In genomic region chr2:119334964-119335525, GRCm38 (mm10) we compare ENCODE assay signal across 25 mouse cellular contexts. TPM values are rescaled to one million over a fixed set of nuclear protein-coding genes. Genes with fewer than 3 reads are reported as not detected.
DNase-seq lines count a peak whose midpoint lies in the region; ATAC-seq and TF ChIP-seq lines count a peak whose summit lies in the region.
"Had no signal": no experiment of that assay in that cellular context is flagged by ENCODE, and none has a peak within 500 bp of the region (broad histone marks: within the 10 kb centered on the region; RNA-seq: fewer than 3 reads in every experiment).

No protein-coding gene starts in this region.

- peak; percentile 5 to 12 for DNase-seq in cerebellum, postnatal 10 days
- DNase-seq in cerebellum, postnatal 4 days (ENCODE audit: low spot score in 2 of 2): no peak
- DNase-seq in kidney, adult 8-10 months: no peak
- DNase-seq in lung, postnatal 0 days (ENCODE audit: low spot score): no peak
- no peak for DNase-seq in lung, postnatal 4 days
- DNase-seq: adrenal gland, postnatal 14 days; cerebellum, adult 8-10 months; gastrocnemius, postnatal 14 days; kidney, adult 2 months; kidney, postnatal 36 days; layer of hippocampus, postnatal 36 days; lung, postnatal 14 days; right cerebral cortex, adult 18-20 months; right cerebral cortex, postnatal 4 days; thymus, postnatal 14 days had no signal

- H3K4me2 ChIP-seq in heart, embryonic 15.5 days: peak overlapping the region; percentile 46
- no peak overlapping the region for H3K4me2 ChIP-seq in heart, embryonic 11.5 days
- peak overlapping the region; percentile 1; the same call in 1 of the 2 replicates for H3K4me2 ChIP-seq in kidney, embryonic 16.5 days (replicated peaks; ENCODE audit: low read depth, low read length)
- 0 out of 2 replicates have a peak overlapping the region, but pooled peaks have one; percentile 17 for H3K4me2 ChIP-seq in lung, postnatal 0 days (replicated peaks; ENCODE audit: low read depth, low read length)
- H3K4me2 ChIP-seq: embryonic facial prominence, embryonic 15.5 days; hindbrain, embryonic 13.5 days; liver, embryonic 11.5 days had no signal

- 58% methylated on average over 7 of the region's 7 CpGs for WGBS in heart, embryonic 15.5 days
- 71% methylated on average over 7 of the region's 7 CpGs for WGBS in heart, embryonic 11.5 days (ENCODE audit: insufficient replicate concordance)
- 77% methylated on average over 7 of the region's 7 CpGs for WGBS in kidney, embryonic 16.5 days
- 77% methylated on average over 7 of the region's 7 CpGs for WGBS in lung, postnatal 0 days

- peaks cover 24% of the 10 kb centered on the region for H3K27me3 ChIP-seq in heart, embryonic 15.5 days
- peaks cover 27% of the 10 kb centered on the region for H3K27me3 ChIP-seq in heart, embryonic 11.5 days (ENCODE audit: control insufficient read depth, insufficient read depth, low read length)
- H3K27me3 ChIP-seq in kidney, embryonic 16.5 days (ENCODE audit: insufficient read depth, low read length): peaks cover 19% of the 10 kb centered on the region
- no peaks in the 10 kb centered on the region for H3K27me3 ChIP-seq in lung, postnatal 0 days (replicated peaks; ENCODE audit: insufficient read depth, low read length)

- TF ChIP-seq EP300 in lung, postnatal 0 days (IDR thresholded peaks at IDR 0.05): no peak

- H3K4me1 ChIP-seq in heart, embryonic 15.5 days (replicated peaks): peaks cover 18% of the 10 kb centered on the region
- peaks cover 6% of the 10 kb centered on the region for H3K4me1 ChIP-seq in heart, embryonic 11.5 days (ENCODE audit: control insufficient read depth, insufficient read depth, low read length)
- peaks cover 5% of the 10 kb centered on the region; the same call in 1 of the 2 replicates for H3K4me1 ChIP-seq in kidney, embryonic 16.5 days (ENCODE audit: insufficient read depth, low read length)
- H3K4me1 ChIP-seq in lung, postnatal 0 days (ENCODE audit: insufficient read depth, low read depth, low read length): peaks cover under 1% of the 10 kb centered on the region; the same call in 1 of the 2 replicates

- H3K9ac ChIP-seq in heart, embryonic 15.5 days: no peak overlapping the region
- no peak overlapping the region for H3K9ac ChIP-seq in heart, embryonic 11.5 days (ENCODE audit: low read depth, low read length)
- H3K9ac ChIP-seq in kidney, embryonic 16.5 days (replicated peaks; ENCODE audit: low read length): no peak overlapping the region
- no peak overlapping the region for H3K9ac ChIP-seq in lung, postnatal 0 days (replicated peaks; ENCODE audit: low read depth)
- H3K9ac ChIP-seq: embryonic facial prominence, embryonic 15.5 days; hindbrain, embryonic 13.5 days had no signal

- H3K4me3 ChIP-seq in heart, embryonic 15.5 days: peak overlapping the region; percentile 15
- H3K4me3 ChIP-seq in heart, embryonic 11.5 days (ENCODE audit: low read depth, low read length): no peak overlapping the region
- H3K4me3 ChIP-seq in kidney, embryonic 16.5 days (ENCODE audit: low read length): no peak overlapping the region
- no peak overlapping the region for H3K4me3 ChIP-seq in lung, postnatal 0 days (ENCODE audit: low read depth, low read length)
- H3K4me3 ChIP-seq: embryonic facial prominence, embryonic 15.5 days; hindbrain, embryonic 13.5 days; myocyte had no signal

- no peak for ATAC-seq in heart, embryonic 15.5 days (replicated peaks; ENCODE audit: insufficient number of reproducible peaks, insufficient read depth, low FRiP score, low read depth)
- no peak for ATAC-seq in heart, embryonic 11.5 days (replicated peaks; ENCODE audit: insufficient number of reproducible peaks, low FRiP score, low TSS enrichment)
- ATAC-seq in kidney, embryonic 16.5 days (ENCODE audit: low FRiP score, low TSS enrichment): no peak
- no peak for ATAC-seq in lung, postnatal 0 days
- ATAC-seq: CD4-positive, CD25-positive, alpha-beta regulatory T cell, adult 4 months; forebrain, embryonic 14.5 days; midbrain, embryonic 16.5 days had no signal

- H3K27ac ChIP-seq in heart, embryonic 15.5 days: 0 out of 2 replicates have a peak overlapping the region, but pooled peaks have one; percentile 40
- H3K27ac ChIP-seq in heart, embryonic 11.5 days (ENCODE audit: low read depth, low read length): no peak overlapping the region
- no peak overlapping the region for H3K27ac ChIP-seq in kidney, embryonic 16.5 days (ENCODE audit: low read length)
- H3K27ac ChIP-seq in lung, postnatal 0 days (ENCODE audit: low read length): no peak overlapping the region
- H3K27ac ChIP-seq: embryonic facial prominence, embryonic 15.5 days; hindbrain, embryonic 13.5 days had no signal

- no peaks in the 10 kb centered on the region for H3K9me3 ChIP-seq in heart, embryonic 15.5 days (replicated peaks)
- H3K9me3 ChIP-seq in heart, embryonic 11.5 days (replicated peaks; ENCODE audit: control insufficient read depth, low read length): no peaks in the 10 kb centered on the region
- H3K9me3 ChIP-seq in kidney, embryonic 16.5 days (ENCODE audit: low read length): no peaks in the 10 kb centered on the region
- no peaks in the 10 kb centered on the region for H3K9me3 ChIP-seq in lung, postnatal 0 days (ENCODE audit: low read length)
- H3K9me3 ChIP-seq: embryonic facial prominence, embryonic 15.5 days; hindbrain, embryonic 13.5 days had no signal

- no peaks in the 10 kb centered on the region for H3K36me3 ChIP-seq in heart, embryonic 15.5 days
- no peaks in the 10 kb centered on the region for H3K36me3 ChIP-seq in heart, embryonic 11.5 days (ENCODE audit: control insufficient read depth, insufficient read depth, low read length)
- no peaks in the 10 kb centered on the region for H3K36me3 ChIP-seq in kidney, embryonic 16.5 days (ENCODE audit: insufficient read depth, low read length)
- H3K36me3 ChIP-seq in lung, postnatal 0 days (ENCODE audit: insufficient read depth, low read length): no peaks in the 10 kb centered on the region
- H3K36me3 ChIP-seq: embryonic facial prominence, embryonic 15.5 days; hindbrain, embryonic 13.5 days had no signal

- TF ChIP-seq CTCF in lung, postnatal 0 days (IDR thresholded peaks at IDR 0.05): no peak

RNA-seq across cellular contexts. Expression of gene Dll4, which starts 9.5 kb away (rescaled TPM):
- 9.2 and 14.2 TPM in 2 replicates for polyA plus RNA-seq in heart, embryonic 15.5 days (2015; fragmentation: Nextera tagmentation; extraction: Ambion mirVana)
- 3.7 and 5.0 TPM in 2 replicates for polyA plus RNA-seq in heart, embryonic 11.5 days (2014; fragmentation: Nextera tagmentation; extraction: Ambion mirVana)
- polyA plus RNA-seq in kidney, embryonic 16.5 days (2015; fragmentation: Nextera tagmentation; extraction: Ambion mirVana): 12.9 and 13.5 TPM in 2 replicates
- polyA plus RNA-seq in lung, postnatal 0 days (2015; fragmentation: Nextera tagmentation; extraction: Ambion mirVana): 22.7 and 25.9 TPM in 2 replicates
- polyA plus RNA-seq: CD4-positive, CD25-positive, alpha-beta regulatory T cell, adult 4 months; myocyte had no signal

RNA-seq across cellular contexts. Expression of gene Chac1, which starts 16.0 kb away (rescaled TPM):
- polyA plus RNA-seq in heart, embryonic 15.5 days (2015; fragmentation: Nextera tagmentation; extraction: Ambion mirVana): 0.63 and 0.76 TPM in 2 replicates
- 0.35 and 0.74 TPM in 2 replicates for polyA plus RNA-seq in heart, embryonic 11.5 days (2014; fragmentation: Nextera tagmentation; extraction: Ambion mirVana)
- polyA plus RNA-seq in kidney, embryonic 16.5 days (2015; fragmentation: Nextera tagmentation; extraction: Ambion mirVana): 0.86 and 1.3 TPM in 2 replicates
- 1.5 and 1.8 TPM in 2 replicates for polyA plus RNA-seq in lung, postnatal 0 days (2015; fragmentation: Nextera tagmentation; extraction: Ambion mirVana)
- polyA plus RNA-seq: CD4-positive, CD25-positive, alpha-beta regulatory T cell, adult 4 months had no signal

RNA-seq across cellular contexts. Expression of gene Vps18, which starts 46.5 kb away (rescaled TPM):
- 10.3 and 14.7 TPM in 2 replicates for polyA plus RNA-seq in heart, embryonic 15.5 days (2015; fragmentation: Nextera tagmentation; extraction: Ambion mirVana)
- polyA plus RNA-seq in heart, embryonic 11.5 days (2014; fragmentation: Nextera tagmentation; extraction: Ambion mirVana): 6.9 and 8.7 TPM in 2 replicates
- 23.0 and 23.1 TPM in 2 replicates for polyA plus RNA-seq in kidney, embryonic 16.5 days (2015; fragmentation: Nextera tagmentation; extraction: Ambion mirVana)
- polyA plus RNA-seq in lung, postnatal 0 days (2015; fragmentation: Nextera tagmentation; extraction: Ambion mirVana): 11.1 and 11.4 TPM in 2 replicates

Comparison
In these comparisons a context has a peak if more than half of its experiments do, and no peak if none do; other contexts are left out.
1. DNase-seq: peak in cerebellum, postnatal 10 days (2 of 2); none in cerebellum, postnatal 4 days (0 of 2), kidney, adult 8-10 months (0 of 2), lung, postnatal 0 days (single experiment) and lung, postnatal 4 days (0 of 2).